Mouse (Mus musculus): ENCODE measurements around the gene Lefty2.

The Lefty2 gene

GRCm38 (mm10) chr1:180892808-180893207 is at the start of gene Lefty2:
Lefty2 (plus strand) TSS chr1:180893108.
- no peak for DNase-seq (ENCODE audit: low read depth, low spot score)

- peak; percentile 81 for DNase-seq (ENCODE audit: low read depth, low spot score)
These were observed 44.8 kb upstream of the Lefty2 start for GRCm38 (mm10) chr1:180848114-180848510.

GRCm38 (mm10) chr1:180848511-180849241 is 44.2 kb upstream of the Lefty2 start:
- peak; percentile 81 for DNase-seq (ENCODE audit: low read depth, low spot score)

- peak; percentile 60 for DNase-seq (ENCODE audit: low read depth, low spot score)
These were observed 43.1 kb upstream of the Lefty2 start for GRCm38 (mm10) chr1:180849701-180850301.

GRCm38 (mm10) chr1:180850316-180851270 is 42.3 kb upstream of the Lefty2 start, which contains the start of gene Sde2:
Sde2 (plus strand) TSS chr1:180851127.
- DNase-seq (ENCODE audit: low read depth, low spot score), result peak; percentile 100

- no peak for DNase-seq (ENCODE audit: low read depth, low spot score)
These were observed 34.1 kb upstream of the Lefty2 start for GRCm38 (mm10) chr1:180858763-180859162.

GRCm38 (mm10) chr1:180860030-180860429 is 32.9 kb upstream of the Lefty2 start:
- no peak for DNase-seq (ENCODE audit: low read depth, low spot score)

GRCm38 (mm10) chr1:180863606-180864005 is 29.3 kb upstream of the Lefty2 start:
- DNase-seq (ENCODE audit: low read depth, low spot score), result no peak

GRCm38 (mm10) chr1:180866001-180866400 is 26.9 kb upstream of the Lefty2 start:
- DNase-seq (ENCODE audit: low read depth, low spot score), result no peak

GRCm38 (mm10) chr1:180870122-180870650 is 22.7 kb upstream of the Lefty2 start:
- peak; percentile 36 for DNase-seq (ENCODE audit: low read depth, low spot score)

- DNase-seq (ENCODE audit: low read depth, low spot score), result peak; percentile 54
These were observed 18.9 kb upstream of the Lefty2 start for GRCm38 (mm10) chr1:180873861-180874484.

GRCm38 (mm10) chr1:180874615-180875014 is 18.3 kb upstream of the Lefty2 start:
- no peak for DNase-seq (ENCODE audit: low read depth, low spot score)

- no peak for DNase-seq (ENCODE audit: low read depth, low spot score)
These were observed 17.8 kb upstream of the Lefty2 start for GRCm38 (mm10) chr1:180875126-180875525.

GRCm38 (mm10) chr1:180877466-180877865 is 15.4 kb upstream of the Lefty2 start:
- no peak for DNase-seq (ENCODE audit: low read depth, low spot score)

- DNase-seq (ENCODE audit: low read depth, low spot score), result no peak
These were observed 11.1 kb upstream of the Lefty2 start for GRCm38 (mm10) chr1:180881768-180882167.

GRCm38 (mm10) chr1:180883731-180884130 is 9.2 kb upstream of the Lefty2 start:
- no peak for DNase-seq (ENCODE audit: low read depth, low spot score)

GRCm38 (mm10) chr1:180884484-180884883 is 8.4 kb upstream of the Lefty2 start:
- DNase-seq (ENCODE audit: low read depth, low spot score), result no peak

- DNase-seq (ENCODE audit: low read depth, low spot score), result peak; percentile 82
These were observed 4.3 kb upstream of the Lefty2 start for GRCm38 (mm10) chr1:180888556-180889042.

GRCm38 (mm10) chr1:180889172-180889571 is 3.7 kb upstream of the Lefty2 start:
- no peak for DNase-seq (ENCODE audit: low read depth, low spot score)

- no peak for DNase-seq (ENCODE audit: low read depth, low spot score)
These were observed 3.1 kb upstream of the Lefty2 start for GRCm38 (mm10) chr1:180889841-180890240.
